Mouse (Mus musculus): ENCODE measurements around the gene Ugt2b36.
"Not testable (repeated sequence)": the region's sequence is repeated elsewhere in the genome, so short reads cannot be mapped to it uniquely, and the experiment has no call there.

Gene Ugt2b36

DNA sequence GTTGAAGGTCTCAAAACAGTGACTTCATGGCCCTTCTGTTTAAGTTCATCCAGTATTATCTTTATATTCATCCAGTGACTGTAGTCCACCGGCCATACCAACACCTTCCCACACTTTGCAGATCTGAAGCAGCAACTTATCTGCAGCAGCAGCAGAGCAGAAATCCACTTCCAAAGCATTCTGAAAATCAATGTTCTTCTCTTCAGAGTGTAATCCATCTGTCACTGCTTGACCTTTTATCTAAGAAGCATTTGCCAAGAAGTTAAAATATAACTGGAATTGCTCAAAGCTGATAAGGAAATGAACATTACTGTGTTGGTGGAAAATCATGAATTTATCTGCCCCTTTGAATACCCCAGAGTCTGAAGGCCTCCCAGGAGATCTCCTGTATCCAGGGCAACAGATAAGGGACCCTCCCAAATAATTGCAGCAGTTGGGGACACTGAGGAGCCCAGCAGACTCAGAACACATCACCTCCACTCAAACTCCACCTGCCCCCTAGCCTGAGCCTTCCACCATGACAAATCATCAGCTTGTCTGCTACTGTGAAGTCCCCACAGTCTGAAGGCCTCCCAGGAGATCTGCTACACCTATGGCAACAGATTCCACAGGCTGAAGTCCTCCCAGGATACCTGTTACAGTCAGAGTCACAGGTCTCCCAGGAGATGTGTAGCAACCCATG is at the start of gene Ugt2b36:
Ugt2b36 (minus strand) TSS at position 210 of the 682 bp plus-strand sequence.
- no peak for DNase-seq (ENCODE audit: low spot score)

GRCm38 (mm10) chr5:87140196-87140595 is 47.8 kb upstream of the Ugt2b36 start, which contains the start of gene Ugt2b5:
Ugt2b5 (minus strand) TSS chr5:87140318.
- not testable (repeated sequence) for DNase-seq (ENCODE audit: low spot score)

GRCm38 (mm10) chr5:87103697-87104096 is 11.3 kb upstream of the Ugt2b36 start:
- not testable (repeated sequence) for DNase-seq (ENCODE audit: low spot score)

GRCm38 (mm10) chr5:87091111-87091510 is 1.2 kb downstream of the Ugt2b36 start:
- no peak for DNase-seq (ENCODE audit: low spot score)

GRCm38 (mm10) chr5:87089264-87089663 is 3.1 kb downstream of the Ugt2b36 start:
- DNase-seq (ENCODE audit: low spot score) = no peak

GRCm38 (mm10) chr5:87086269-87086668 is 6.1 kb downstream of the Ugt2b36 start:
- DNase-seq (ENCODE audit: low spot score) = no peak

GRCm38 (mm10) chr5:87030624-87031023 is 61.7 kb downstream of the Ugt2b36 start:
- DNase-seq (ENCODE audit: low spot score) = no peak

- no peak for DNase-seq (ENCODE audit: low spot score)
Observed at GRCm38 (mm10) chr5:87027359-87027758, 65.0 kb downstream of the Ugt2b36 start.
